Mouse (Mus musculus) neural tube, embryonic 14.5 days (tissue): ENCODE results near the gene Stim2. TPM values are rescaled to one million over a fixed set of nuclear protein-coding genes. Genes with fewer than 3 reads are reported as not detected.

Source experiments
- ATAC-seq: fragments of 200-750 bp; cut with Nextera tagmentation; 2 replicates; pipeline ENCODE4 v1.8.0; 2017; ENCODE audit warnings: low read depth, mild to moderate bottlenecking, moderate TSS enrichment, moderate library complexity
- H3K27ac ChIP-seq: fragments of 300-500 bp; sonication (generic); 2 replicates; pipeline ENCODE4 v1.5.1; 2014; ENCODE audit warnings: low read depth, mild to moderate bottlenecking, control low read depth, low read length, moderate library complexity, mixed read lengths
- H3K27me3 ChIP-seq: fragments of 300-500 bp; sonication (generic); 2 replicates; pipeline ENCODE4 v1.6.1; 2014; ENCODE audit warnings: low read length; ENCODE audit not compliant: control insufficient read depth, insufficient read depth
- H3K36me3 ChIP-seq: fragments of 300-500 bp; sonication (generic); 2 replicates; pipeline ENCODE4 v1.6.1; 2014; ENCODE audit warnings: low read length, mixed read lengths; ENCODE audit not compliant: control insufficient read depth, insufficient read depth
- H3K4me1 ChIP-seq: fragments of 300-500 bp; sonication (generic); 2 replicates; pipeline ENCODE4 v1.6.1; 2014; ENCODE audit warnings: low read length; ENCODE audit not compliant: control insufficient read depth, insufficient read depth
- H3K4me2 ChIP-seq: fragments of 300-500 bp; sonication (generic); 2 replicates; pipeline ENCODE4 v1.6.1; 2014; ENCODE audit warnings: mild to moderate bottlenecking, low read depth, low read length, control low read depth
- H3K4me3 ChIP-seq: fragments of 300-500 bp; sonication (generic); 2 replicates; pipeline ENCODE4 v1.5.1; 2014; ENCODE audit warnings: low read depth, low read length, control low read depth, mixed read lengths
- H3K9ac ChIP-seq: fragments of 300-500 bp; sonication (generic); replicated peaks from 2 replicates; pipeline ENCODE4 v1.6.1; 2014; ENCODE audit warnings: low read depth, mild to moderate bottlenecking, control low read depth, low read length, mixed read lengths
- H3K9me3 ChIP-seq: fragments of 300-500 bp; sonication (generic); 2 replicates; pipeline ENCODE4 v1.6.1; 2016; ENCODE audit warnings: low read length; ENCODE audit not compliant: control insufficient read depth
- WGBS: fragments of 180-500 bp; shearing (Covaris S2); extraction: QIAGEN DNeasy Blood & Tissue Kit; methylation state at CpG from one replicate; pipeline ENCODE4 v1.1.7; 2014; 5-methylcytosine and 5-hydroxymethylcytosine counted together
- polyA plus RNA-seq: library from polyadenylated mRNA; unstranded; fragments of >200 nt; fragmentation: Nextera tagmentation; extraction: Ambion mirVana; gene quantifications from 2 replicates; pipeline ENCODE4 v1.2.1, GENCODE M21; 2014

Gene Stim2
- polyA plus RNA-seq, 1 experiment from 2014 or later = 30.6 TPM

GRCm38 (mm10) chr5:53999831-54000230 lies 1.5 kb downstream of the Stim2 start:
- peak overlapping the region; percentile 92 for H3K4me3 ChIP-seq
- peak overlapping the region; percentile 86 for H3K9ac ChIP-seq
- WGBS = 1% methylated on average over 2 of the region's 2 CpGs
- peaks cover 14% of the 10 kb centered on the region for H3K4me1 ChIP-seq
- ATAC-seq = no peak
- no peak overlapping the region for H3K27ac ChIP-seq
- no peaks in the 10 kb centered on the region for H3K36me3 ChIP-seq
- no peaks in the 10 kb centered on the region for H3K27me3 ChIP-seq
- H3K4me2 ChIP-seq = peak overlapping the region; percentile 67
- no peaks in the 10 kb centered on the region for H3K9me3 ChIP-seq

DNA sequence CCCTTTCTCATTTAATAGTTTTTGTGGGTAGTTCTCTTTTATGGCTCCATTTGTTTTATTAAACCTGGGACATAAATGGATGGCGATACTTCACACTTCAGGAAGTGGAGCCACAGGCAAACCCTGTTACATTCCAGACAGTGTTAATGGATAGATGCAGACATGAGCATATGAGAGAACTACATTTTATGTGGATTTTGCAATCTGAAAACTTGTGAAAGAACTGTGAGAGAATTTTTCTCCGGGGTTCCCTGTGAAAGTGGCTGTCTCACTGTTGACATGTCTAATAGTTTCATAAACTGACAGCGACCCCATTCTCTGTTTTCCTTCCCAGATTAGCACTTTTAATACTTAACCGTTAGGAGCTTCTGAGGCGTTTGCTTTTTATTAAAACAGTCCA lies 2.7 kb downstream of the Stim2 start:
- Histone ChIP-seq H3K4me1 (peaks cover 14% of the 10 kb centered on the region), H3K36me3 (no peaks in the 10 kb centered on the region), H3K27ac (no peak overlapping the region), H3K9ac (no peak overlapping the region), H3K4me3 (no peak overlapping the region), H3K9me3 (no peaks in the 10 kb centered on the region), H3K4me2 (peak overlapping the region; percentile 26), H3K27me3 (no peaks in the 10 kb centered on the region)
- 71% methylated on average over 5 of the region's 5 CpGs for WGBS
- no peak for ATAC-seq

DNA sequence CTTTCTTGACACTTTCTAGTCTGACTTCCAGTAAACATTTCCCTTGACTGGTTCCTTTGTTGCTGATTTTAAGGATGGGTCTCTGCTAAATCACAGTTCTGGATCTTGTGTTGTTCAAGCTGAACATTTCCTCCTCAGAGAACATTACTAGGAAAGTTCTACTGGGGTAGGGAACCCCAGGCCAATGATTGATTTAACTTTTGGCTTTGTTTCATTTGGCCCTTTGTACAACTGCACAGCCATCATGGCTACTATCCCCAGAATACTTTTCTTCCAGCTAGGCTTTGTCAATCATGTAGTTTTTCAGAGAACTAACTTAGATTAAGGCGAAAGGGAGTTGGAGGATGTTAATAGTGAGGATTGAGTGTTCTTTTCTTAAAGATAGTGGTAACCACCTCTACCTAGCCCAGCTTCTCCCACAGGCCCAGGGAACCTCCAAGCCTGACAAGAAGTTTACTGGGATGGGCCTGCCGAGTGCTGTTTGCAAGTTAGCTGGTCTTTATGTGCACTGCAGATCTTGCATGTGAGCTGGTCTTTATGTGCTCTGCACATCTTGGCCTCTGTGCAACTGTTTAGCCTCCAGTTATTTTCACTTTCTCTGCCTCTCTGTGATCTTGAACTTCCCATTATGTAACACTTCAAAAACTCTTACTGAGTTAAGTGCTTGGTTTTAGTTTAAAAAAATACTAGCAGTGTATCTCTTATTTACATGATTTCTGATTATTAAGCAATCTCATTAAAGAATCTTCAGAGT lies 7.0 kb downstream of the Stim2 start:
- no peak for ATAC-seq
- no peaks in the 10 kb centered on the region for H3K9me3 ChIP-seq
- H3K4me2 ChIP-seq = no peak overlapping the region
- H3K27me3 ChIP-seq = no peaks in the 10 kb centered on the region
- H3K9ac ChIP-seq = no peak overlapping the region
- H3K36me3 ChIP-seq = no peaks in the 10 kb centered on the region
- 76% methylated on average over 2 of the region's 2 CpGs for WGBS
- H3K27ac ChIP-seq = no peak overlapping the region
- no peak overlapping the region for H3K4me3 ChIP-seq
- H3K4me1 ChIP-seq = peaks cover 7% of the 10 kb centered on the region

DNA sequence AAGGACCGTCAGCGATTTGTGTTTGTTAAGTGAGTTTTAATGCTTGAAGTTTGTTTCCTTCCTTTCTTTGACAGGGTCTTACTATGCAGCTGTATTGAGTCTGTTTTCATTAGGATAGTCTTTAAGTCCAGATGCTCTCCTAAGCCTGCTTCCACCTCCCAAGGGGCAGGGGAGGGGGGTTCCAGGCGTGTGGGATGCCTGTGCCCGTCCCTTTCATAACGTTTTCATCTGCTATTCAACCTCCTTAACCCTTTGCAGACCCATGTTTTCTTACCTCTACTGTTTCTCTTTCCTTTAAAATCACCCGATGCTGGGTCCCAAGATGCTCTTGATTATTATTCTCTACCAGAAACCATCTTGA lies 7.5 kb downstream of the Stim2 start:
- Histone ChIP-seq H3K4me1 (peaks cover 3% of the 10 kb centered on the region; the same call in 1 of the 2 replicates), H3K36me3 (no peaks in the 10 kb centered on the region), H3K9me3 (no peaks in the 10 kb centered on the region), H3K4me3 (no peak overlapping the region), H3K27ac (no peak overlapping the region), H3K4me2 (no peak overlapping the region), H3K9ac (no peak overlapping the region), H3K27me3 (no peaks in the 10 kb centered on the region)
- 42% methylated on average over 6 of the region's 6 CpGs for WGBS
- no peak for ATAC-seq

DNA sequence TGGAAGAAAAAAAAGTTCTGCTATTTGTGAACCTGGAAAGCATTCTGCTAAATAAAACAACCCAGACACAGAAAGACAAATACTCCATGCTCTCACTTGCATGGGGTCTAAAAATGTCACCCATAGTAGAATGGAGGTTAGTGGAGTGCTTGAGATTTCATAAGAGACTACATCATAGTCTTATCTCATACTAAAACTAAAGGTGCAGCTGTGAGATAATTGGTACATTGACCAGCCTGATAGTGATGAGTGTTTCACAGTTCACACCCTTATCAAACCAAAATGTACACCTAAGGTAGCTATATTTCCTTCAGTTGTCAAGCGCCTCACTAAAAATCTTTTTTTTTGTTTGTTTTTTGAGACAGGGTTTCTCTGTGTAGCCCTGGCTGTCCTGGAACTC lies 8.5 kb downstream of the Stim2 start:
- no peaks in the 10 kb centered on the region for H3K4me1 ChIP-seq
- WGBS = 97% methylated on average over 1 of the region's 1 CpGs

GRCm38 (mm10) chr5:54007617-54008016 lies 9.3 kb downstream of the Stim2 start:
- H3K27me3 ChIP-seq = no peaks in the 10 kb centered on the region
- WGBS = 91% methylated on average over 6 of the region's 6 CpGs
- no peak overlapping the region for H3K9ac ChIP-seq
- no peaks in the 10 kb centered on the region for H3K9me3 ChIP-seq
- no peaks in the 10 kb centered on the region for H3K36me3 ChIP-seq
- no peak overlapping the region for H3K4me2 ChIP-seq
- ATAC-seq = no peak
- no peak overlapping the region for H3K4me3 ChIP-seq
- H3K27ac ChIP-seq = no peak overlapping the region
- H3K4me1 ChIP-seq = no peaks in the 10 kb centered on the region

More for the DNA sequence above, 8.5 kb downstream of the Stim2 start:
- no peaks in the 10 kb centered on the region for H3K27me3 ChIP-seq
- ATAC-seq = no peak
- H3K27ac ChIP-seq = no peak overlapping the region
- no peaks in the 10 kb centered on the region for H3K36me3 ChIP-seq
- H3K9me3 ChIP-seq = no peaks in the 10 kb centered on the region
- H3K4me3 ChIP-seq = no peak overlapping the region
- no peak overlapping the region for H3K9ac ChIP-seq
- H3K4me2 ChIP-seq = no peak overlapping the region

- H3K4me1 ChIP-seq = no peaks in the 10 kb centered on the region
- no peaks in the 10 kb centered on the region for H3K27me3 ChIP-seq
- no peak overlapping the region for H3K9ac ChIP-seq
- ATAC-seq = no peak
- no peak overlapping the region for H3K4me3 ChIP-seq
- 88% methylated on average over 1 of the region's 1 CpGs for whole genome bisulfite sequencing
- no peak overlapping the region for H3K4me2 ChIP-seq
- H3K36me3 ChIP-seq = no peaks in the 10 kb centered on the region
- H3K27ac ChIP-seq = no peak overlapping the region
- no peaks in the 10 kb centered on the region for H3K9me3 ChIP-seq
Observed at GRCm38 (mm10) chr5:54013271-54013670, 15.0 kb downstream of the Stim2 start.

DNA sequence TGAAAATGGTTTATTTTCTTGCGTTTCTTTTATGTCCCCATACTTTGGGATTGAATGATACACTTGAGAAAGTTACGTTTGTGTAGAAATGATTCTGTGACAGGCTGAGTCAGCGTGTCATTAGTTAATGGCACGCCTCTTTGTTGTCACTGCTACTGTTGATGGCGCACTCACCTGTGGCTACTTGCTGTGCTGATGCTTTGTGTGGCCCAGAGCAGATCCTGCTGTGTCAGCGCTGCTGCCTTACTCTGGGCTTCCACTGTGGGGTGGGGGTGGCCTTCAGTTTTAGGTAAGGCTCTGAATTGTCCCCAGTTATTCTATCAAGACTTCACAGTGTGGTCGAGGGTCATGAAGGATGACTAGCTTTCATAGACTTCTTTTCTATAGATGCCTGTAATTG lies 18.8 kb downstream of the Stim2 start:
- no peak overlapping the region for H3K9ac ChIP-seq
- H3K36me3 ChIP-seq = no peaks in the 10 kb centered on the region
- WGBS = 46% methylated on average over 7 of the region's 7 CpGs
- H3K4me2 ChIP-seq = no peak overlapping the region
- H3K4me3 ChIP-seq = no peak overlapping the region
- no peaks in the 10 kb centered on the region for H3K4me1 ChIP-seq
- H3K27me3 ChIP-seq = no peaks in the 10 kb centered on the region
- no peaks in the 10 kb centered on the region for H3K9me3 ChIP-seq
- H3K27ac ChIP-seq = no peak overlapping the region
- no peak for ATAC-seq

DNA sequence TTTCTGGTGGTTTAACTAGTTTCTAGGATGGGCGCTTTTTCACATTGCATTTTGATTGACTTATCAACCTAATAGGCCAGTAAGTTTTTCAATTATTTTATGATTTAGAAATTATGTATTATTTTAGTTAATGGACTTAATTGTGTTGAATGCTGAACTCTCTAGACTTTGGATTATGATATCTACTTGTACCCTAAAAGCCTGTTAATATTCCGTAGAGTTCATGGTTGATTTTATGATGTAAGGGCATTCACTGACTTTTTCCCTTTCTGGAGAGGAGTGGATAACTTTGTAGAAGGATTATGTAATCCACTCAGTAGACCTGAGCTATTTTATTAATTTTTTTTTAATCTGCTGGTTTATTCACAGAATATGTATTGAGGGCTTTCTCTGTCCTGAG lies 20.6 kb downstream of the Stim2 start:
- 98% methylated on average over 2 of the region's 2 CpGs for WGBS
- H3K9me3 ChIP-seq = no peaks in the 10 kb centered on the region
- H3K4me2 ChIP-seq = no peak overlapping the region
- H3K4me1 ChIP-seq = no peaks in the 10 kb centered on the region
- no peaks in the 10 kb centered on the region for H3K27me3 ChIP-seq
- ATAC-seq = no peak
- no peak overlapping the region for H3K27ac ChIP-seq
- no peak overlapping the region for H3K9ac ChIP-seq
- H3K4me3 ChIP-seq = no peak overlapping the region
- H3K36me3 ChIP-seq = no peaks in the 10 kb centered on the region
